Mouse (Mus musculus): ENCODE results near the gene Ddx39. TPM values are rescaled to one million over a fixed set of nuclear protein-coding genes. Genes with fewer than 3 reads are reported as not detected.

Gene Ddx39
- total RNA-seq (2021): 10 to 100 TPM; 15.8 to 17.2 TPM

- intact Hi-C loops (cut with DNase I): loop anchor here (1.0 kb wide), 1 partner anchor 17 kb away; no protein-coding TSS in a partner anchor
- peak; percentile 90 to 96 for DNase-seq
These were observed at the start of gene Ddx39 for GRCm38 (mm10) chr8:83715031-83715690. Ddx39 (plus strand) TSS chr8:83715177.

- intact Hi-C loops (cut with DNase I): loop anchor here (2.0 kb wide), 1 partner anchor 25 kb away; no protein-coding TSS in a partner anchor
- peak; percentile 67 to 73 for DNase-seq
These were observed 48.8 kb upstream of the Ddx39 start, which contains the start of gene Ptger1 for GRCm38 (mm10) chr8:83665969-83666865. Ptger1 (plus strand) TSS chr8:83666678.

GRCm38 (mm10) chr8:83666866-83667234 lies 48.1 kb upstream of the Ddx39 start:
- DNase-seq: no peak
- intact Hi-C loops (cut with DNase I): loop anchor here (2.0 kb wide), 1 partner anchor 24 kb away; no protein-coding TSS in a partner anchor

- intact Hi-C loops (cut with DNase I): loop anchor here (2.0 kb wide), 1 partner anchor 23 kb away; no protein-coding TSS in a partner anchor
- no peak for DNase-seq
These were observed 47.5 kb upstream of the Ddx39 start for GRCm38 (mm10) chr8:83667526-83667925.

- intact Hi-C loops (cut with DNase I): no loop called here
- DNase-seq: peak in 1 of 2 experiments; percentile 46
These were observed 46.7 kb upstream of the Ddx39 start for GRCm38 (mm10) chr8:83668010-83668916.

- no peak for DNase-seq
- intact Hi-C loops (cut with DNase I): no loop called here
These were observed 46.0 kb upstream of the Ddx39 start for GRCm38 (mm10) chr8:83669013-83669412.

- intact Hi-C loops (cut with DNase I): no loop called here
These were observed 42.0 kb upstream of the Ddx39 start for GRCm38 (mm10) chr8:83672936-83673335.

GRCm38 (mm10) chr8:83674497-83674896 lies 40.5 kb upstream of the Ddx39 start:
- DNase-seq: no peak
- intact Hi-C loops (cut with DNase I): no loop called here

More at GRCm38 (mm10) chr8:83672936-83673335, 42.0 kb upstream of the Ddx39 start:
- DNase-seq: no peak

GRCm38 (mm10) chr8:83679866-83680265 lies 35.1 kb upstream of the Ddx39 start:
- intact Hi-C loops (cut with DNase I): no loop called here
- no peak for DNase-seq

GRCm38 (mm10) chr8:83680603-83681002 lies 34.4 kb upstream of the Ddx39 start:
- no peak for DNase-seq
- intact Hi-C loops (cut with DNase I): no loop called here

GRCm38 (mm10) chr8:83681099-83681498 lies 33.9 kb upstream of the Ddx39 start:
- intact Hi-C loops (cut with DNase I): no loop called here
- no peak for DNase-seq

- intact Hi-C loops (cut with DNase I): no loop called here
- DNase-seq: no peak
These were observed 30.5 kb upstream of the Ddx39 start for GRCm38 (mm10) chr8:83684517-83684916.

GRCm38 (mm10) chr8:83689264-83689663 lies 25.7 kb upstream of the Ddx39 start:
- intact Hi-C loops (cut with DNase I): no loop called here

GRCm38 (mm10) chr8:83693609-83694236 lies 21.3 kb upstream of the Ddx39 start:
- intact Hi-C loops (cut with DNase I): no loop called here
- peak; percentile 36 to 39 for DNase-seq

More at GRCm38 (mm10) chr8:83689264-83689663, 25.7 kb upstream of the Ddx39 start:
- no peak for DNase-seq

GRCm38 (mm10) chr8:83694369-83695160 lies 20.4 kb upstream of the Ddx39 start:
- intact Hi-C loops (cut with DNase I): no loop called here

GRCm38 (mm10) chr8:83695351-83696106 lies 19.4 kb upstream of the Ddx39 start:
- peak; percentile 28 to 29 for DNase-seq
- intact Hi-C loops (cut with DNase I): no loop called here

More at GRCm38 (mm10) chr8:83694369-83695160, 20.4 kb upstream of the Ddx39 start:
- no peak for DNase-seq

GRCm38 (mm10) chr8:83697374-83698220 lies 17.4 kb upstream of the Ddx39 start:
- DNase-seq: peak; percentile 53 to 70
- intact Hi-C loops (cut with DNase I): loop anchor here (1.0 kb wide), 1 partner anchor 18 kb away; the partner anchor contains the start of gene Ddx39
